17 mouse cellular contexts compared by ENCODE assay signal in the genomic region with DNA sequence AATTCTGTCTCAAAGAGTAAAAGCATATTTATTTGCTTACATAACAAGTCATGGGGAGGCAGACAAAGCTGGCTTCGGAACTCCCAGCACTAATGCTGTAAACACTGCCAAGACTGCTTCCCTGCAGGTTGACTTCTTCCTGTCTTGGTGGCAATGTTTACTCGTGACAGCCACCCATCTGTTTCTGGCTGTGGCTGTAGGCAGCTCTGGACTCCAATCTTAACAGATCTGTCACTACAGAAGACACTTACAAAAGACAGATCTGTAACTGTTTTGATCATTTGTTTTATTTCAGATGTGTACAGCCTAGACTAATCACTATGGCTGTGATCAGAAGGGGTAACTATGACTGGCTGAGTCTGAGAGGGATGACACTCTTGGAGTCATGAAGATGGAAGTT.
DNase-seq lines count a peak whose midpoint lies in the region.
"Had no signal": no experiment of that assay in that cellular context is flagged by ENCODE, and none has a peak within 500 bp of the region (broad histone marks: within the 10 kb centered on the region; RNA-seq: fewer than 3 reads in every experiment).

No protein-coding gene starts in this region.

- peak; percentile 22 for DNase-seq in layer of hippocampus, adult 9-11 months
- DNase-seq in layer of hippocampus, postnatal 10 days (ENCODE audit: low spot score in 2 of 2) = no peak
- DNase-seq in cerebellum, adult 18-20 months = peak; percentile 74 to 87
- peak; percentile 57 to 63 for DNase-seq in cerebellum, postnatal 10 days
- no peak for DNase-seq in testis, postnatal 10 days (ENCODE audit: low spot score)
- no peak for DNase-seq in right cerebral cortex, postnatal 14 days
- no peak for DNase-seq in thymus, adult 18-20 months
- DNase-seq: adrenal gland, adult 8-10 months; gastrocnemius, postnatal 14 days; heart, adult 18-20 months; heart, postnatal 14 days; kidney, adult 11 months; kidney, postnatal 36 days; liver, embryonic 13.5 days; lung, embryonic 14.5 days; right cerebral cortex, postnatal 4 days; thymus, postnatal 4 days had no signal

Comparison
In these comparisons a context has a peak if more than half of its experiments do, and no peak if none do; other contexts are left out.
1. DNase-seq: peak in layer of hippocampus, adult 9-11 months (single experiment), cerebellum, adult 18-20 months (2 of 2) and cerebellum, postnatal 10 days (2 of 2); none in layer of hippocampus, postnatal 10 days (0 of 2), testis, postnatal 10 days (single experiment), right cerebral cortex, postnatal 14 days (single experiment) and thymus, adult 18-20 months (0 of 2).